Mouse (Mus musculus) limb, embryonic 12.5 days (tissue): ENCODE results near the gene Siae. TPM values are rescaled to one million over a fixed set of nuclear protein-coding genes. Genes with fewer than 3 reads are reported as not detected.

ENCODE experiments used
- ATAC-seq: fragments of 200-750 bp; cut with Nextera tagmentation; 2 replicates; pipeline ENCODE4 v1.8.0; 2017; ENCODE audit warnings: low read depth, moderate TSS enrichment; ENCODE audit not compliant: insufficient number of reproducible peaks, insufficient read depth, low FRiP score, low TSS enrichment
- H3K27ac ChIP-seq: fragments of 300-500 bp; sonication (generic); 2 replicates; pipeline ENCODE4 v1.5.1; 2016; ENCODE audit warnings: mild to moderate bottlenecking, moderate library complexity
- H3K27me3 ChIP-seq: fragments of 300-500 bp; sonication (generic); 2 replicates; pipeline ENCODE4 v1.6.1; 2016; ENCODE audit warnings: mild to moderate bottlenecking, moderate library complexity
- H3K36me3 ChIP-seq: fragments of 300-500 bp; sonication (generic); 2 replicates; pipeline ENCODE4 v1.6.1; 2016; ENCODE audit warnings: mild to moderate bottlenecking, moderate library complexity
- H3K4me1 ChIP-seq: fragments of 300-500 bp; sonication (generic); replicated peaks from 2 replicates; pipeline ENCODE4 v1.6.1; 2016
- H3K4me2 ChIP-seq: fragments of 300-500 bp; sonication (generic); 2 replicates; pipeline ENCODE4 v1.6.1; 2016; ENCODE audit warnings: mild to moderate bottlenecking, moderate library complexity
- H3K4me3 ChIP-seq: fragments of 300-500 bp; sonication (generic); replicated peaks from 2 replicates; pipeline ENCODE4 v1.5.1; 2016; ENCODE audit warnings: mild to moderate bottlenecking
- H3K9ac ChIP-seq: fragments of 300-500 bp; sonication (generic); replicated peaks from 2 replicates; pipeline ENCODE4 v1.6.1; 2016; ENCODE audit warnings: mild to moderate bottlenecking, moderate library complexity
- H3K9me3 ChIP-seq: fragments of 300-500 bp; sonication (generic); 2 replicates; pipeline ENCODE4 v1.6.1; 2016; ENCODE audit warnings: mild to moderate bottlenecking, moderate library complexity
- WGBS: fragments of 180-500 bp; shearing (Covaris S2); methylation state at CpG from one replicate; pipeline ENCODE4 v1.1.7; 2016; 5-methylcytosine and 5-hydroxymethylcytosine counted together
- polyA plus RNA-seq: library from polyadenylated mRNA; unstranded; fragments of >200 nt; fragmentation: Nextera tagmentation; extraction: Ambion mirVana; gene quantifications from 2 replicates; pipeline ENCODE4 v1.2.1, GENCODE M21; 2016

Siae gene
- polyA plus RNA-seq, 1 experiment from 2014 or later, result 4.5 TPM

DNA sequence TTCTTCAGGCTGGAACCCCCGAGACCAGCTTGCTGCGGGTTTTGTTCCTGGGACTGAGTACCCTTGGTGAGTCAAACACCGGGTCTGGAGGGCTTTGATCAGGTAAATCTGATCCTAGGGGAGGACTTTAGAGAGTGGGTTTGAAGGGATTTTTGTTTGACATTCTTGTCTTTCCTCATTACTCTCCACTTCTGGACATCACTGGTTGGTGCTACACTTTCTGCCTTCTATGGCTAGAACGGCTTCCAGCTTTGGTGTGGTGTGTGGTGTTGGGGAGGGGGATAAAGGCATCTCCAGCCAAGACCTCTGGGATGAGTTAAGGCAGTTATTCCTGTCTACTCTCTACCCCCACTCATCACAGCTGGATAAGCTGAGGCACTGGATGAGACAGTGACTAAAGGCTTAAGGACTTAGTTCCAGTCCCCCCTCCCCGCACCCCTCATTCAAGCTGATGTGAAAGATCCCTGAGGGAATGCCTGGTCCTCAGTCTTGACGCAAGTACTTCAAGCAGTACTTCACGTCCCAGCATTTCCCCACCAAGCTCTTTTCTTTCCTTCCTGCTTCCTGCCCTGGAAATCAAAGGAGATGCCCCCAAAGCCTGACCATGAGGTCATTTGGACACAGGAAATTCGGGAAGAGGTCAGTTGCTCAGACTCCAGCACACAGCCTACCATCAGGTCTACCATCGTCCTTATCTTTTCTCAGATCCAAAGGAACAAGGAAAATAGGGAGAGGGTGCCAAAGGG lies 27.1 kb upstream of the Siae start:
- peaks cover 31% of the 10 kb centered on the region for H3K4me1 ChIP-seq
- no peak for ATAC-seq
- H3K9ac ChIP-seq, result no peak overlapping the region
- 23% methylated on average over 9 of the region's 9 CpGs for WGBS
- peaks cover 19% of the 10 kb centered on the region for H3K36me3 ChIP-seq
- no peak overlapping the region for H3K27ac ChIP-seq
- peak overlapping the region; percentile 34; the same call in 1 of the 2 replicates for H3K4me2 ChIP-seq
- H3K9me3 ChIP-seq, result 0 out of 2 replicates have a peak, but pooled peaks cover 6% of the 10 kb centered on the region
- peaks cover 82% of the 10 kb centered on the region for H3K27me3 ChIP-seq
- peak overlapping the region; percentile 18 for H3K4me3 ChIP-seq

GRCm38 (mm10) chr9:37530031-37530887 lies 25.2 kb upstream of the Siae start:
- Histone ChIP-seq H3K9me3 (0 out of 2 replicates have a peak, but pooled peaks cover 6% of the 10 kb centered on the region), H3K4me2 (peak overlapping the region; percentile 66), H3K4me1 (peaks cover 31% of the 10 kb centered on the region), H3K27ac (no peak overlapping the region), H3K36me3 (0 out of 2 replicates have a peak, but pooled peaks cover 6% of the 10 kb centered on the region), H3K4me3 (peak overlapping the region; percentile 34), H3K27me3 (peaks cover 88% of the 10 kb centered on the region), H3K9ac (peak overlapping the region; percentile 47)
- 1% methylated on average over 32 of the region's 32 CpGs for WGBS
- ATAC-seq, result no peak

DNA sequence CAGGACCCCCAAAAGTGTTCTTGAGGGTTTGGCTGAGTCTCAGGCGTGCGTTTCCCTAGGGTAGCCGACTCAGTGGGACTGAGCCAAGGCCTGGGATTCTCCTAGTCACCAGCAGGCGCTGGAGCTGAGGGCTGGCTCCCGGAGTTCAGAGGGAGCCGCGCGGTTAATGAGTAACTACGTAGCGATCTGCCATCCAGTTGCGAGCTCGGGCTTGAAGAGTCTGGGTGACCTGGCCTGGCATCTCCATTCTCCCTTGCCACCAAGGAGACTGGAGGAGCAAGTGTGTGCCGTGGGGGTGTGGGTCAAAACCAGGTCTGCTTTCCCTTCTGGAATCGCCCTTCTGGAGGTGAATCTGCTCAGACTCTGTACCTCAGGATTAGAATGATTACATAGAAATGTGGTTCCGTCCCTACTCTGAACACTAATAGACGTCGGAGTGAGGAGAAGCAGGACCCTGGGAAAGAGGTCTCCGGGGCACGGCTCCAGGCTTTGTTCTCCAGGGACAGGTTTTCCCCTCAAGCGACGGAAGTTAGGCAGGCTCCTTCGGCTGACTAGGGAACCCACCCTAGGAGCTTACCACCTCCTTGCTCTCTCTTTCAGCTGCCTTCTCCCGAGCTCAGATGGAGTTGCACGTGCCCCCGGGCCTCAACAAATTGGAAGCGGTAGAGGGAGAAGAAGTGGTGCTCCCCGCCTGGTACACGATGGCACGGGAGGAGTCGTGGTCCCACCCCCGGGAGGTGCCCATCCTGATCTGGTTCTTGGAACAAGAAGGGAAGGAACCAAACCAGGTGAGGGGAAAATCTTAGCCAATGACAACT lies 24.4 kb upstream of the Siae start:
- peak overlapping the region; percentile 34 for H3K4me3 ChIP-seq
- H3K36me3 ChIP-seq, result no peaks in the 10 kb centered on the region
- peak overlapping the region; percentile 47; the same call in 1 of the 2 replicates for H3K9ac ChIP-seq
- H3K9me3 ChIP-seq, result 0 out of 2 replicates have a peak, but pooled peaks cover 6% of the 10 kb centered on the region
- peak overlapping the region; percentile 66 for H3K4me2 ChIP-seq
- under 1% methylated on average over 31 of the region's 31 CpGs for WGBS
- peaks cover 80% of the 10 kb centered on the region for H3K27me3 ChIP-seq
- no peak; the same call in 1 of the 2 replicates for ATAC-seq
- peaks cover 31% of the 10 kb centered on the region for H3K4me1 ChIP-seq
- H3K27ac ChIP-seq, result no peak overlapping the region

DNA sequence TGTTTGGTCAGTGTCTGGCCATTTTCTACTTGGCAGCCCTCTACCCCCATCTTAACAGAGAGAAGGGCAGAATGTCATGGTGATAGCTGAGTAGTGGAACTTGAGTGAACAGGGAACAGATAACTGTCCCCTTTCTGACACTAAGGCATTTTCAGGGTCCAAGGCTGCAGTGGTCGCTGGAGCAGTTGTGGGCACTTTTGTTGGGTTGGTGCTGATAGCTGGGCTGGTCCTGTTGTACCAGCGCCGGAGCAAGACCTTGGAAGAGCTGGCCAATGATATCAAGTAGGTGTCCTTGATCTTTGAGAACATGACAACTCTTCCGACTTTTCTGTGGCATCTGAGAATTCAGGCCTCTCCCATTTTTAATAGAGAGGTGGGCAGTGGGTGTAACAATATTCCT lies 18.6 kb upstream of the Siae start:
- no peak overlapping the region for H3K27ac ChIP-seq
- H3K4me2 ChIP-seq, result no peak overlapping the region
- H3K4me1 ChIP-seq, result peaks cover 12% of the 10 kb centered on the region; the same call in 1 of the 2 replicates
- H3K4me3 ChIP-seq, result no peak overlapping the region
- no peak for ATAC-seq
- WGBS, result 79% methylated on average over 4 of the region's 4 CpGs
- no peak overlapping the region for H3K9ac ChIP-seq
- H3K36me3 ChIP-seq, result no peaks in the 10 kb centered on the region
- peaks cover 63% of the 10 kb centered on the region for H3K27me3 ChIP-seq
- H3K9me3 ChIP-seq, result no peaks in the 10 kb centered on the region

DNA sequence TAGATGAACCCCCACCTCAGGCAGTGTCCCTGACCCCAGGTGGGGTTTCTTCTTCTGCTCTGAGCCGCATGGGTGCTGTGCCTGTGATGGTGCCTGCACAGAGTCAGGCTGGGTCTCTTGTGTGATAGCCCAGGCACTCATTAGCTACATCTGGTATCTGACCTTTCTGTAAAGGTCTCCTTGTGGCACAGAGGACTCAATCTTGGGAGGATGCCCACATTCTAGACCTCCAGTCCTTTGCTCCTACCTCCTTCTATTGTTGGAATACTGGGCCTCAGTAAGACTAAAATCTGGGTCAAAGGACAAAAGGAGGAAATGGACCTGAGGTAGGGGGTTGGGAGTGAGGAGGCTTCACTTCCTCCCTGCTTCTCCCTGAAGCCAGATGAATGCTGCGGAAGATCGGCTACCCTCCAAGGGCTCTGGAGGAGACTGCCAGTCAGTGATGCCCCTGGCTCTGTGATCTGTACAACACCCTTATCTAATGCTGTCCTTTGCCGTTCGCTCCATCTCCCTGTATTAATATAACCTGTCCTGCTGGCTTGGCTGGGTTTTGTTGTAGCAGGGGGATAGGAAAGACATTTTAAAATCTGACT lies 17.7 kb upstream of the Siae start:
- no peak for ATAC-seq
- 75% methylated on average over 5 of the region's 5 CpGs for WGBS
- Histone ChIP-seq H3K36me3 (no peaks in the 10 kb centered on the region), H3K4me1 (peaks cover 12% of the 10 kb centered on the region; the same call in 1 of the 2 replicates), H3K9me3 (no peaks in the 10 kb centered on the region), H3K4me2 (no peak overlapping the region), H3K9ac (no peak overlapping the region), H3K27ac (no peak overlapping the region), H3K27me3 (peaks cover 62% of the 10 kb centered on the region), H3K4me3 (no peak overlapping the region)

- WGBS, result 44% methylated on average over 23 of the region's 23 CpGs
- Histone ChIP-seq H3K27ac (no peak within 1 kb of the TSS), H3K27me3 (peaks cover 58% of the 10 kb centered on the region), H3K36me3 (no peaks in the 10 kb centered on the region), H3K4me2 (no peak within 1 kb of the TSS), H3K9ac (0 out of 2 replicates have a peak within 1 kb of the TSS, but pooled peaks have one; percentile 27), H3K4me3 (no peak within 1 kb of the TSS), H3K4me1 (peaks cover 15% of the 10 kb centered on the region; the same call in 1 of the 2 replicates), H3K9me3 (no peaks in the 10 kb centered on the region)
- no peak for ATAC-seq
These were observed 16.1 kb upstream of the Siae start, which contains the start of gene Vsig2 for GRCm38 (mm10) chr9:37539170-37540025. Gene Vsig2 (plus strand): TSS chr9:37539255.

- H3K27me3 ChIP-seq, result peaks cover 65% of the 10 kb centered on the region
- peaks cover 22% of the 10 kb centered on the region for H3K4me1 ChIP-seq
- WGBS, result 83% methylated on average over 4 of the region's 4 CpGs
- ATAC-seq, result no peak
- no peak overlapping the region for H3K4me3 ChIP-seq
- H3K9me3 ChIP-seq, result no peaks in the 10 kb centered on the region
- no peaks in the 10 kb centered on the region for H3K36me3 ChIP-seq
- no peak overlapping the region for H3K27ac ChIP-seq
- no peak overlapping the region for H3K9ac ChIP-seq
- no peak overlapping the region for H3K4me2 ChIP-seq
These were observed 15.3 kb upstream of the Siae start for GRCm38 (mm10) chr9:37540226-37540625.

DNA sequence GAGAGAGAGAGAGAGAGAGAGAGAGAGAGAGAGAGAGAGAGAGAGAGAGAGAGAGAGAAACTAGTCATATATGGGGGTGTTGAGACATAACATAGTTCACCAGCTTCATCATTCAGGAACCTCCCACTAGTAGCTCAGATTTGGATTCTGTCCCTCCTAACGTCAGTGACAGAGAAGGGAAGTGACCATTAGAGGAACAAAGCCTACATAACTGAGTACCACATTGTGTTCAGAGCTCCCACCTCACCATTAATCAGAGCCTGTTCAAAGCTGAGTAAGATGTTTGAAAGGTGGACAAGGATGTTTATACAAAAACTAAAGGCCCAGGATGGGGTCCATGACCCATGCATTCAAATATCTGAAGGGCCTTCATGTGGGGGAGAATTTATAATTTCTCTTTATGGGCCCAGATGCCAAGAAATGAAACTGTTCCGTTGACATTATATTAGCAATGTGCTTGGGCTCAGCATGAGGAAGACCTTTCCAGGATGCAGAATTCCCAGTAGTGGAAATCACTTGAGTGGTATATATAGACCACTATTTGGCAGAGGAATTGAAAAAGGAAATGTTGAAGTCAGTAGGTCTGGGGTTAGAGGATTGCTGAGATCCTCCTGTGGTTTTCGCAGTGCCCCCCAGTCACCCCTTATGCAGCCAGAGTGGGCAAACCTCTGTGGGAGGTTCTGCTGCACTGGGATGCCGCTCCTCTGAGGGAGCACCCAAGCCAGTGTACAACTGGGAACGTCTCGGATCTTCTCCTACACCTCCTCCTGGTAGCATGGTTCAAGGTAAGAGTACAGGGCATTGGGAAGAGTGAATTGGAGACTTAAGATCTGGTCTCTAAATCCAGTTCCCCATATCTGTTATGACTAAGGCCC lies 14.6 kb upstream of the Siae start:
- H3K27ac ChIP-seq, result no peak overlapping the region
- peaks cover 29% of the 10 kb centered on the region for H3K4me1 ChIP-seq
- peaks cover 72% of the 10 kb centered on the region for H3K27me3 ChIP-seq
- WGBS, result 80% methylated on average over 6 of the region's 6 CpGs
- no peak overlapping the region for H3K4me2 ChIP-seq
- no peaks in the 10 kb centered on the region for H3K36me3 ChIP-seq
- H3K9ac ChIP-seq, result no peak overlapping the region
- ATAC-seq, result no peak
- H3K4me3 ChIP-seq, result no peak overlapping the region
- H3K9me3 ChIP-seq, result no peaks in the 10 kb centered on the region

DNA sequence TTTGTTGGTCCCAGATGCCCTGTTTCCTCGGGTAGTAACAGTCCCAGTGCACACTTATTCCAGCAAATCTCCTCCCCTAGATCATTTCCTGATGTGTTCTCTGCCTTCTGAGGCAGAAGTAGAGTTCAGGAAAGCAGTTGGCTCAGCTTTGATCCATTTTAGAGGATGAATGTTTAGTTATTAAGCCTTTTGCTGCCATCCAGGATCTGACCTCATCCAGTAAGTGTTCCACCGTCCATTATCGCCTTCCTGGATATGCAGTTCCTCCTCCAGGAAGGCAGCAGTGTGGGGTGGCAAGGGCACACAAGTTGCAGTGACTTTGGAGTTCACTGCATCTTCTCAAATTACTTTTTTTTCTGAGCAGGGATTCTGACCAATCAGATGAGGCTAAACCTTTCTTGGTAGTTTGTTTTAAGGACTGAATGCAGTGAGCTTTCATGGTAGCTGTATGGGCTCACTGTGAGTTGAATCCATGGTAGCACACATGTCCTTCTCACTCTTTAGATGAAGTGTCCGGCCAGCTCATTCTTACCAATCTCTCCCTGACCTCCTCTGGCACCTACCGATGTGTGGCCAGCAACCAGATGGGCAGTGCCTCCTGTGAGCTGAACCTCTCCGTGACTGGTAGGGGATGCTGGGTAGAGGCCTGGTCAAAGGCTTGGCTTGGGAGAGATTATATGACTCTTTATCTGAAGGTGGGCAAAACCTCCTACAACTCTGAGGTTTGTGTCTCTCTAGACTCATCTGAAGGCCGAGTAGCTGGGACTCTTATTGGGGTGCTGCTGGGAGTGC lies 13.5 kb upstream of the Siae start:
- H3K4me1 ChIP-seq, result peaks cover 29% of the 10 kb centered on the region
- no peaks in the 10 kb centered on the region for H3K36me3 ChIP-seq
- ATAC-seq, result no peak
- H3K27ac ChIP-seq, result no peak overlapping the region
- no peaks in the 10 kb centered on the region for H3K9me3 ChIP-seq
- H3K27me3 ChIP-seq, result peaks cover 76% of the 10 kb centered on the region
- no peak overlapping the region for H3K4me3 ChIP-seq
- WGBS, result 57% methylated on average over 7 of the region's 7 CpGs
- H3K4me2 ChIP-seq, result no peak overlapping the region
- no peak overlapping the region for H3K9ac ChIP-seq
